Mouse (Mus musculus) stomach, embryonic 14.5 days (tissue): ENCODE data around the gene Slc25a10. TPM values are rescaled to one million over a fixed set of nuclear protein-coding genes. Genes with fewer than 3 reads are reported as not detected.

Source experiments
- ATAC-seq: fragments of 200-750 bp; cut with Nextera tagmentation; 2 replicates; pipeline ENCODE4 v1.8.0; 2017; ENCODE audit warnings: low read depth, moderate TSS enrichment; ENCODE audit not compliant: insufficient number of reproducible peaks, insufficient read depth, low FRiP score
- H3K27ac ChIP-seq: fragments of 300-500 bp; sonication (generic); 2 replicates; pipeline ENCODE4 v1.5.1; 2014; ENCODE audit warnings: mild to moderate bottlenecking, low read length, moderate library complexity, mixed read lengths
- H3K27me3 ChIP-seq: fragments of 300-500 bp; sonication (generic); 2 replicates; pipeline ENCODE4 v1.6.1; 2014; ENCODE audit warnings: low read length, control low read depth, mixed read lengths; ENCODE audit not compliant: control insufficient read depth, insufficient read depth
- H3K36me3 ChIP-seq: fragments of 300-500 bp; sonication (generic); 2 replicates; pipeline ENCODE4 v1.6.1; 2014; ENCODE audit warnings: mild to moderate bottlenecking, control low read depth, low read length, moderate library complexity, mixed read lengths; ENCODE audit not compliant: control insufficient read depth, insufficient read depth
- H3K4me1 ChIP-seq: fragments of 300-500 bp; sonication (generic); 2 replicates; pipeline ENCODE4 v1.6.1; 2014; ENCODE audit warnings: low read length, control low read depth, mixed read lengths; ENCODE audit not compliant: control insufficient read depth, insufficient read depth
- H3K4me2 ChIP-seq: fragments of 300-500 bp; sonication (generic); replicated peaks from 2 replicates; pipeline ENCODE4 v1.6.1; 2014; ENCODE audit warnings: low read depth, low read length, control low read depth
- H3K4me3 ChIP-seq: fragments of 300-500 bp; sonication (generic); 2 replicates; pipeline ENCODE4 v1.5.1; 2014; ENCODE audit warnings: low read depth, low read length, control low read depth
- H3K9ac ChIP-seq: fragments of 300-500 bp; sonication (generic); replicated peaks from 2 replicates; pipeline ENCODE4 v1.6.1; 2014; ENCODE audit warnings: low read depth, mild to moderate bottlenecking, control low read depth, low read length, moderate library complexity, mixed read lengths
- H3K9me3 ChIP-seq: fragments of 300-500 bp; sonication (generic); 2 replicates; pipeline ENCODE4 v1.6.1; 2016; ENCODE audit warnings: low read depth, low read length, control low read depth; ENCODE audit not compliant: control insufficient read depth
- WGBS: fragments of 180-500 bp; shearing (Covaris S2); extraction: QIAGEN DNeasy Blood & Tissue Kit; methylation state at CpG from one replicate; pipeline ENCODE4 v1.1.7; 2014; 5-methylcytosine and 5-hydroxymethylcytosine counted together
- polyA plus RNA-seq: library from polyadenylated mRNA; unstranded; fragments of >200 nt; fragmentation: Nextera tagmentation; extraction: Ambion mirVana; gene quantifications from 2 replicates; pipeline ENCODE4 v1.2.1, GENCODE M21; 2014

Gene Slc25a10
- polyA plus RNA-seq, 1 experiment from 2014 or later = 66.5 TPM

- Histone ChIP-seq H3K4me3 (peak within 1 kb of the TSS; percentile 92), H3K9ac (peak within 1 kb of the TSS; percentile 82), H3K4me2 (peak within 1 kb of the TSS; percentile 90), H3K36me3 (peaks cover 45% of the 10 kb centered on the region), H3K27ac (peak within 1 kb of the TSS; percentile 58; the same call in 1 of the 2 replicates), H3K9me3 (no peaks in the 10 kb centered on the region), H3K4me1 (peaks cover 16% of the 10 kb centered on the region; the same call in 1 of the 2 replicates), H3K27me3 (no peaks in the 10 kb centered on the region)
- WGBS = 0% methylated on average over 53 of the region's 54 CpGs
- ATAC-seq = peak; percentile 100
Measured at GRCm38 (mm10) chr11:120467051-120467735, 24.4 kb upstream of the Slc25a10 start, which contains the start of gene Arl16. Arl16 (minus strand) TSS chr11:120467607.

- H3K4me1 ChIP-seq = peaks cover 16% of the 10 kb centered on the region; the same call in 1 of the 2 replicates
- no peak overlapping the region for H3K27ac ChIP-seq
- peaks cover 45% of the 10 kb centered on the region for H3K36me3 ChIP-seq
- ATAC-seq = no peak; the same call in 1 of the 2 replicates
- peak overlapping the region; percentile 92 for H3K4me3 ChIP-seq
- H3K4me2 ChIP-seq = peak overlapping the region; percentile 90
- WGBS = under 1% methylated on average over 33 of the region's 33 CpGs
- peak overlapping the region; percentile 82 for H3K9ac ChIP-seq
- no peaks in the 10 kb centered on the region for H3K9me3 ChIP-seq
- H3K27me3 ChIP-seq = no peaks in the 10 kb centered on the region
Measured at GRCm38 (mm10) chr11:120467736-120468092, 23.9 kb upstream of the Slc25a10 start.

GRCm38 (mm10) chr11:120472052-120472451, 19.6 kb upstream of the Slc25a10 start:
- Histone ChIP-seq H3K36me3 (peaks cover 64% of the 10 kb centered on the region), H3K4me3 (no peak overlapping the region), H3K9ac (no peak overlapping the region), H3K4me1 (peaks cover 8% of the 10 kb centered on the region; the same call in 1 of the 2 replicates), H3K4me2 (no peak overlapping the region), H3K27ac (no peak overlapping the region), H3K27me3 (no peaks in the 10 kb centered on the region), H3K9me3 (no peaks in the 10 kb centered on the region)
- ATAC-seq = no peak
- 96% methylated on average over 6 of the region's 6 CpGs for WGBS

- no peak overlapping the region for H3K9ac ChIP-seq
- 85% methylated on average over 7 of the region's 7 CpGs for WGBS
- no peak for ATAC-seq
- peaks cover 7% of the 10 kb centered on the region for H3K4me1 ChIP-seq
- no peaks in the 10 kb centered on the region for H3K27me3 ChIP-seq
- peaks cover 65% of the 10 kb centered on the region for H3K36me3 ChIP-seq
- H3K4me2 ChIP-seq = peak overlapping the region; percentile 91; the same call in 1 of the 2 replicates
- H3K4me3 ChIP-seq = peak overlapping the region; percentile 96; the same call in 1 of the 2 replicates
- H3K9me3 ChIP-seq = no peaks in the 10 kb centered on the region
- H3K27ac ChIP-seq = no peak overlapping the region; the same call in 1 of the 2 replicates
Measured at GRCm38 (mm10) chr11:120483448-120483934, 8.1 kb upstream of the Slc25a10 start.

- Histone ChIP-seq H3K27ac (peak within 1 kb of the TSS; percentile 86), H3K36me3 (peaks cover 65% of the 10 kb centered on the region), H3K4me1 (peaks cover 8% of the 10 kb centered on the region), H3K27me3 (no peaks in the 10 kb centered on the region), H3K9ac (peak within 1 kb of the TSS; percentile 80), H3K9me3 (no peaks in the 10 kb centered on the region), H3K4me3 (peak within 1 kb of the TSS; percentile 96), H3K4me2 (peak within 1 kb of the TSS; percentile 91)
- peak; percentile 95 for ATAC-seq
- WGBS = under 1% methylated on average over 60 of the region's 60 CpGs
Measured at GRCm38 (mm10) chr11:120484265-120484981, 7.2 kb upstream of the Slc25a10 start, which contains the start of gene Mrpl12. Mrpl12 (plus strand) TSS chr11:120484613.

- WGBS = 7% methylated on average over 10 of the region's 10 CpGs
- Histone ChIP-seq H3K27ac (no peak overlapping the region), H3K9ac (peak overlapping the region; percentile 80), H3K4me3 (peak overlapping the region; percentile 96), H3K4me2 (peak overlapping the region; percentile 91), H3K36me3 (peaks cover 64% of the 10 kb centered on the region), H3K27me3 (no peaks in the 10 kb centered on the region), H3K9me3 (no peaks in the 10 kb centered on the region), H3K4me1 (peaks cover 11% of the 10 kb centered on the region)
- ATAC-seq = no peak
Measured at GRCm38 (mm10) chr11:120485251-120485650, 6.4 kb upstream of the Slc25a10 start.

- ATAC-seq = no peak
- peaks cover 27% of the 10 kb centered on the region for H3K4me1 ChIP-seq
- no peak overlapping the region for H3K9ac ChIP-seq
- H3K36me3 ChIP-seq = peaks cover 39% of the 10 kb centered on the region
- H3K27me3 ChIP-seq = no peaks in the 10 kb centered on the region
- H3K4me2 ChIP-seq = no peak overlapping the region
- WGBS = 75% methylated on average over 4 of the region's 4 CpGs
- H3K4me3 ChIP-seq = no peak overlapping the region
- no peaks in the 10 kb centered on the region for H3K9me3 ChIP-seq
- H3K27ac ChIP-seq = no peak overlapping the region
Measured at GRCm38 (mm10) chr11:120488516-120488915, 3.1 kb upstream of the Slc25a10 start.

GRCm38 (mm10) chr11:120489054-120489761, 2.4 kb upstream of the Slc25a10 start:
- H3K9me3 ChIP-seq = no peaks in the 10 kb centered on the region
- H3K27ac ChIP-seq = no peak overlapping the region
- no peak overlapping the region for H3K4me3 ChIP-seq
- peaks cover 37% of the 10 kb centered on the region for H3K36me3 ChIP-seq
- H3K4me1 ChIP-seq = peaks cover 29% of the 10 kb centered on the region
- ATAC-seq = 0 out of 2 replicates have a peak, but pooled peaks have one; percentile 19
- H3K9ac ChIP-seq = no peak overlapping the region
- no peaks in the 10 kb centered on the region for H3K27me3 ChIP-seq
- no peak overlapping the region for H3K4me2 ChIP-seq
- 64% methylated on average over 4 of the region's 4 CpGs for WGBS
